Mouse (Mus musculus): ENCODE measurements around the gene Usp20.

Usp20 gene

GRCm38 (mm10) chr2:31040487-31040886, 58.4 kb downstream of the Usp20 start:
- DNase-seq (ENCODE audit: low spot score in 2 of 2) = no peak

DNA sequence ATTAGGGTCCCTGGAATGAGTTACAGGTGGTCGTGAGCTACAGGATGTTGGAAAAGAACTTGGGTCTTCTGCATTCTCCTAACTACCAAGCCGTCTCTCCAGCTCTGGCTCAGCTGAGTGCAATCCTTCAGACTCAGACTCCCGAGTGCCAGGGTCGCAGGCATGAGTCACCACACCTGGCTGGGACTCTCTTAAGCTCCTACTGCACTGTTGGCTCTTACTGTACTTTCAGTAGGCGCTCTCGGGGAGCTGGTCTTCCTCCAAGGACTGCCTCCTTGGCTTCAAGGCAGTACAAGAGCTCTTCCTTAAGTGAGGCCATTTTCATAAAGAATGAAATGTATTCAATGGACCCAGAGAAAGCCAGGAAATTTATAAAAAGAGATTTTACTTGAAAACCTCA, 59.3 kb downstream of the Usp20 start:
- no peak for DNase-seq (ENCODE audit: low spot score in 2 of 2)

DNA sequence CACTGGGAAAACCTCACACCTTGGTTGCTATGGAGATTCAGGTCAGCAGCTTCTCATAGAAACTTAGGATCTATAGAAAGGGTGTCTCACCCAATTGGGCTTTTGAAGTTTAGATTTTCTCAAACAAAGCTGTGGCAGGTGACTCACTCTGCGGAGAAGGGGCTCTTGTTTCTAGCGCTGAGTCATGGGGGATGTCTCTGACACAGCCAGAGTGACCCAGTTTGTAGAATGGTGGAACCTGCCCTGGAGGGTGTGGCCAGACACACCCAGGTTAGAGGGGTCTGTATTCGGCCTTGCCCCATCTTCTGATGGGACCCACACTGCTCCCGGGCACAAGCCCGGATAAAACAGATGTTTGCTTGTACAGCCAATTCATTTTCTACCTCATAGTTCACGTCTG, 60.8 kb downstream of the Usp20 start:
- no peak for DNase-seq (ENCODE audit: low spot score in 2 of 2)

DNA sequence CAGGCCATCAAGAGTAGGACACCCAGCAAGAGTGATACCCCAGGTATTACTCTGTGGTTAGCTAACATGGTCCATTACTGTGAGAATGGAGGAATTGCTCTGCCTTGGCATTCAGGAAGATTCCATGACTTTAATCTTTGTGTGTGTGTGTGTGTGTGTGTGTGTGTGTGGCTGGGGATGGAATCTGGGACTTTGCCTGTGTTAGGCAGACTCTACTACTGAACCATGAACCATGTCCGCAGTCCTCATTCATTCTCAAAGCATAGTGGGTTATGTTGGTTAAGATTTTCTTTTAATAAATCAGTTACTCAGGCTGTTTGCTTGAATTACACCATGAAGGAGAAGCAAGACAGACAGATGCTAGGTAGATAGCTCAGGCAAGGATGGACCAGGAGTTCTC, 61.8 kb downstream of the Usp20 start:
- DNase-seq (ENCODE audit: low spot score in 2 of 2) = no peak

GRCm38 (mm10) chr2:31048037-31048436, 66.0 kb downstream of the Usp20 start:
- DNase-seq (ENCODE audit: low spot score in 2 of 2) = no peak

DNA sequence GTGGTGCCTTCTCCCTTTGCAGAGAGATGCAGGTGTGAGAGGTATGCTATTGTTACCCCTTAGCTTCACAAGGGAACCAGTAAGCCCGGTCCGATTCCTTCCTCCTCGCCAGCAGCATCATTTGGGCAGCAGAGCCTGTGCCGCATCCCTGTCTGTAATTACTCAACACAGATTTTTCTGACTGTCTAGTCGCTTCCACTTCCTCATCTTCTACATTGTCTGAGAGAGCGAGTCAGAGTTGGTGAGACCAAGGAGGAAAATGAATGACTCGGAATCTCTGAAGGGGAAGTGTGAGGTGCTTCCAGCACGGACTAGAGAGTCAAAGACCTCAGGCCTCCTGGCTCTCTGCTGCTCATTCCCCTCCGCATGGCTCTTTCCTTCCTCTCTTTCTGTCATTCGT, 70.4 kb downstream of the Usp20 start:
- DNase-seq (ENCODE audit: low spot score in 2 of 2) = no peak

DNA sequence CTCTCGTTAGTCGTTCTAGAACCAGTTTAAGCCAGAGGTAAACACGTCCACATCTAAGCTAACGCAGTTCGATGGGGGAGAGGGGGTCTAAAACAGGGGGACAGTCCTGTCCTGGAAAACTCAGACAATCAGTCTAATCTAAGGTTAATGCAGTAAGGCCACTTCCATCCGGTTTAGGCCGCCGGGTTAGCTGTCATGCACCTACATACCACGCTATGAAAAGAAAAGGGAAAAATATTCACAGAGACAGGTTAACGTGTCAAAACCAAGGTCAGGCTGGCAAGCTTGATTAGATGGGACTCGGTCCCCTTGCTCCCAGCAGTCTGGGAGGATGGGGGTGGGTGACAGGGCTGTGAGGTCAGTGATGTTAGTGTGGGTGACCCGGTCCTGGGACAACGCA, 71.3 kb downstream of the Usp20 start:
- DNase-seq (ENCODE audit: low spot score in 2 of 2) = no peak

- no peak for DNase-seq (ENCODE audit: low spot score in 2 of 2)
Observed at GRCm38 (mm10) chr2:31053851-31054340, 71.8 kb downstream of the Usp20 start.

GRCm38 (mm10) chr2:31056070-31056469, 74.0 kb downstream of the Usp20 start:
- DNase-seq (ENCODE audit: low spot score in 2 of 2) = no peak

DNA sequence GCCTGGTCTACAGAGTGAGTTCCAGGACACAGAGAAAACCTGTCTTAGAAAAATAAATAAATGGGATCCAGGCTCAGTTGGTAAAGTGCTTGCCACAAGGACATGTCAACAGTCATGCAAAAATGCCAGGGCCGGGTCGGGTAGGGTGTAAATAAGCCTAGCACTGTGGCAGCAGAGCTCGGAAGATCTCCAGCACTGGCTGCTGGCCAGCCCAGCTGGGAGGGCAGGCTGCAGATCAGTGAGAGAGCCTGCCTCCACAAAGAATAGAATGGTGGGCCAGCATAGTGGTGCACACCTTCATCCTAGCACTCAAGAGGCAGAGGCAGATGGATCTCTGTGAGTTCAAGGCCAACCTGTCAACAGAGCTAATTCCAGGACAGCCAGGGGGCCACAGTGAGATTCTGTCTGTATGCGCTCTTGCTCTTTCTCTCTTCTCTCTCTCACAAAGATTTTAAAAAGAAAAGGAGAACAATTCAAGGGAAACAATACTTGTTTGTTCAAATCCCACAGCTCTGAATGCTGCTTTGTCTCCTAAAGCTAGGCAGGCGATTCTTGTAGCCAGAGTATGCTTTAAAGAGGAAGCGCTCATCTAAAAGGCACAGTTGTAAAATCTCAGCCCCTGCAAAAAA, 75.6 kb downstream of the Usp20 start:
- DNase-seq (ENCODE audit: low spot score in 2 of 2) = no peak

GRCm38 (mm10) chr2:31058443-31058842, 76.4 kb downstream of the Usp20 start:
- DNase-seq (ENCODE audit: low spot score in 2 of 2) = no peak

DNA sequence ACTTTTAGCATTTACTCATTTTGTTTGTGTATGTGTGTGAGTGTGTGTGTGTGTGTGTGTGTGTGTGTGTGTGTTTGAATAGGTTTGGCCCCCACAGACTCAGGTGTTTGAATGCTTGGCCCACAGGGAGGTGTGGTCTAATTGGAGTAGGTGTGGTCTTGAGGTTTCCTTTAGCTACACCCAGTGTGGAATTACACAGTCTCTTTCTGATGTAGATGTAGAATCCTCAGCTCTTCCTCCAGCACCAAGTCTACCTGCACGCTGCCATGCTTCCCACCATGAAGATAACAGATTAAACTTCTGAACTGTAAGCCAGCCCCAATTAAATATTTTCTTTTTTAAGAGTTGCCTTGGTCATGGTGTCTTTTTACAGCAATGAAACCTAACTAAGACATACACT, 78.2 kb downstream of the Usp20 start:
- no peak for DNase-seq (ENCODE audit: low spot score in 2 of 2)

GRCm38 (mm10) chr2:31060787-31061730, 79.0 kb downstream of the Usp20 start:
- peak; percentile 67 to 81 for DNase-seq (ENCODE audit: low spot score in 2 of 2)

- no peak for DNase-seq (ENCODE audit: low spot score in 2 of 2)
Observed at GRCm38 (mm10) chr2:31061868-31062628, 80.0 kb downstream of the Usp20 start.

GRCm38 (mm10) chr2:31066019-31066789, 84.1 kb downstream of the Usp20 start:
- no peak for DNase-seq (ENCODE audit: low spot score in 2 of 2)

DNA sequence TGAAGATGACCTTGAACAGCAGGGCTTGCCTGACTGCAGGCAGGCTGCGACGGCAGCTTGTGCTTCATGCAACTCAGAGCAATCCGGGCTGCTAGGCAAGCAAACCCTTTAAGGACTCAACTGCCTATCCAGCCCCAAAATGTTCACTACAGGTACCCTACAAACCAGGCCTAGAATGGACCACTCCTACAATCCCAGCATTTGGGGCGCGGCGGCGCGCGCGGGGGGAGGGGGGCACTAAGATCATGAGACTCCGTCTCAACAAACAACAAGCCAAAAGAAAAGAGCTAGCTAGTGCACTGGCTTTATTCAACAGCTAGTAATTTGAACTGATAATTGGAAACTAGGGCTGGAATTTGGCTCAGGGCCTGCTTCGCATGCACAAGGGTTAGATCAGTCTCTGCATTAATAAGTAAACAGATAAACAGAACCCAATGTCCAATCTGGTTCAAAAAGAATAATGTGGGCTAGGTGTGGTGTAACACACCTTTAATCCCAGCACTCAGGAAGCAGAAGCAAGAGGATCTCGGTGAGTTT, 85.0 kb downstream of the Usp20 start:
- DNase-seq (ENCODE audit: low spot score in 2 of 2) = no peak

- no peak for DNase-seq (ENCODE audit: low spot score in 2 of 2)
Observed at GRCm38 (mm10) chr2:31067696-31068245, 85.7 kb downstream of the Usp20 start.

DNA sequence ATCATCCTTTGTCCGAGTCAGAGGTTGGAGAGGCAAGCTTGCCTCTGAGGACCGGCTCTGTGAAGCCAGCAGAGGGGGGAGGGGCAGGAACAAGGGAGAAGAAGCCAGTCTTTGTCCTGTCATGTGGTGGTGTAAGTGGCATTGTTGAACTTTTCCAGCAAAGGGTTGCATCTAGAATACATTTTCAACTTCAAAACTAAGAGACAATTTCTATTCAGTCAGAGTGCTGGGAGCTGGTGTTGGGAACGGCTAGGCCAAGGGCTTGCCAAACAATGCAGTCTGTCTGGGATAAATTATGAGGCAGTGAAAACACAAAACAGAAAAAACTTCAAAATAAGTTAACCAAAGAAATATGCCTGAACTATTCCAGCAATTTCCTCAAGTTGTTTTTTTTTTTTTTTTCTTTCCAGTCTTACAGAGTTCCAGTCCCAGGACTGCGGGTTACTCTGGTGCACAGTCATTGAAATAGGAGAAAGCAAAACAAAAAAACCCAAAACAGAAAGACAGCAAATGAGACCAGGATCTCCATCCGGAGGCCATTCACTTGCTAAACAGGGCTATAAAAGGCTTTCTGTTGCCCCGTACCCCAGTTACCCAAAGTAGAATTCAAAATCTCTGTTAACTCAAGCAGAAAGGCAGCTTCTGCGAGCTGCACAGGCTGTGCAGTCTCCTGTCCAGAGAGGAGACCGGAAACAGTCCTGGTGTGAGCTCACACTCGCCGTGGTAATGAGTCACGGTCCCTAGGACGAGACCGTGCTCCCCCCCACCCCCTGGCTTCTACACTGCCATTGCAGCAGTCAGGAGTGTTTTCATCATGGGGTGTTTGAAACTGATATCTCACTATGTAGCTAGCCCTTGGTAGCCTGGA, 86.4 kb downstream of the Usp20 start:
- DNase-seq (ENCODE audit: low spot score in 2 of 2) = no peak

DNA sequence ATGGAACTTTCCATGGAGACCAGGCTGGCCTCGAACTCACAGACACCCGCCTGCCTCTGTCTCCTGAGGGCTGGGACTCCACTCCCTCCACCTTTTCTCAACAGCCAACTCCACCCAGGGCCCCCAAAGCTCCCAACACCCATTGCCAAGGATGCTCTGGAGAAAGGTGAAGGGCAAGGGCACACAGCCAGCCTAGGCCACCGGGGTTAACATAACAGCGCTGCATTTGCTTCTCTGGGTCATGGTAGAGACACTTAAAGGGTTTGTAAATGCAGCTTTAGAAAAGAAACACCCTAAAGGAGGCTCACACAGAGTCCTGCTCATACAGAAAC, 87.0 kb downstream of the Usp20 start:
- no peak for DNase-seq (ENCODE audit: low spot score in 2 of 2)

DNA sequence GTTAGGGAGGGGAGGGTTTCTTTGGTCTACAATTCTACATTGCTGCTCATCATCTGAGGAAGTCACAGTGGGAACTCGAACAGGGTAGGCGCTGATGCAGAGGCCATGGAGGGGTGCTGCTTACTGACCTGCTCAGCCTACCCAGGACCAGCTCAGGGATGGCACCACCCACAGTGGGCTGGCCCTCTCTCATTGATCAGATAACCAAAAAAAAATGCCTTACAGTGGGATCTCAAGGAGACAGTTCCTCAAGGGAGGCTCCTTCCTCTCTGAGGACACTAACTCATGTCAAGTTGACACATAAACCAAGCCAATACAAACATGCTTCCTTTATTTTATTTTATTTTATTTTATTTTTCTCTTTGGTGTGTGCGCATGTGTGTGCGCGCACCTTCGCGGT, 87.4 kb downstream of the Usp20 start:
- DNase-seq (ENCODE audit: low spot score in 2 of 2) = no peak
